Mouse (Mus musculus): ENCODE data around the gene Gm10282.

Gene Gm10282

GRCm38 (mm10) chr8:72305210-72305905 lies at the start of gene Gm10282:
Gm10282 (minus strand) TSS chr8:72305260.
- DNase-seq (ENCODE audit: low read depth, low spot score): no peak

- DNase-seq (ENCODE audit: low read depth, low spot score): no peak
Measured at GRCm38 (mm10) chr8:72354272-72354671, 49.2 kb upstream of the Gm10282 start.

GRCm38 (mm10) chr8:72353700-72354045 lies 48.6 kb upstream of the Gm10282 start:
- DNase-seq (ENCODE audit: low read depth, low spot score): no peak

GRCm38 (mm10) chr8:72352951-72353699 lies 48.1 kb upstream of the Gm10282 start:
- peak; percentile 32 for DNase-seq (ENCODE audit: low read depth, low spot score)

- no peak for DNase-seq (ENCODE audit: low read depth, low spot score)
Measured at GRCm38 (mm10) chr8:72351405-72352005, 46.4 kb upstream of the Gm10282 start.

- no peak for DNase-seq (ENCODE audit: low read depth, low spot score)
Measured at GRCm38 (mm10) chr8:72350727-72351126, 45.7 kb upstream of the Gm10282 start.

GRCm38 (mm10) chr8:72349838-72350237 lies 44.8 kb upstream of the Gm10282 start:
- no peak for DNase-seq (ENCODE audit: low read depth, low spot score)

GRCm38 (mm10) chr8:72348956-72349355 lies 43.9 kb upstream of the Gm10282 start:
- peak; percentile 64 for DNase-seq (ENCODE audit: low read depth, low spot score)

- DNase-seq (ENCODE audit: low read depth, low spot score): no peak
Measured at GRCm38 (mm10) chr8:72348114-72348513, 43.1 kb upstream of the Gm10282 start.

- no peak for DNase-seq (ENCODE audit: low read depth, low spot score)
Measured at GRCm38 (mm10) chr8:72347553-72347952, 42.5 kb upstream of the Gm10282 start.

GRCm38 (mm10) chr8:72343725-72344124 lies 38.7 kb upstream of the Gm10282 start:
- no peak for DNase-seq (ENCODE audit: low read depth, low spot score)

GRCm38 (mm10) chr8:72342556-72343300 lies 37.7 kb upstream of the Gm10282 start:
- no peak for DNase-seq (ENCODE audit: low read depth, low spot score)

- DNase-seq (ENCODE audit: low read depth, low spot score): no peak
Measured at GRCm38 (mm10) chr8:72337034-72337433, 32.0 kb upstream of the Gm10282 start.

- DNase-seq (ENCODE audit: low read depth, low spot score): no peak
Measured at GRCm38 (mm10) chr8:72336273-72336672, 31.2 kb upstream of the Gm10282 start.

GRCm38 (mm10) chr8:72334144-72334641 lies 29.1 kb upstream of the Gm10282 start:
- peak; percentile 96 for DNase-seq (ENCODE audit: low read depth, low spot score)

- DNase-seq (ENCODE audit: low read depth, low spot score): peak; percentile 87
Measured at GRCm38 (mm10) chr8:72333429-72334143, 28.5 kb upstream of the Gm10282 start.

GRCm38 (mm10) chr8:72331631-72332030 lies 26.6 kb upstream of the Gm10282 start:
- DNase-seq (ENCODE audit: low read depth, low spot score): no peak

GRCm38 (mm10) chr8:72330806-72331516 lies 25.9 kb upstream of the Gm10282 start:
- no peak for DNase-seq (ENCODE audit: low read depth, low spot score)

GRCm38 (mm10) chr8:72329116-72329515 lies 24.1 kb upstream of the Gm10282 start:
- DNase-seq (ENCODE audit: low read depth, low spot score): peak; percentile 72

GRCm38 (mm10) chr8:72324708-72325107 lies 19.6 kb upstream of the Gm10282 start:
- DNase-seq (ENCODE audit: low read depth, low spot score): no peak

All from ZHBTc4 (cell line).